Mouse (Mus musculus) spleen, postnatal 36 days (tissue): ENCODE results near the gene Npcd.

ENCODE experiments used
- DNase-seq, 2 experiments: peaks; one replicate each; pipeline ENCODE4 v3.0.0; 2022; ENCODE audit warnings: low spot score in 2 of 2, mixed read lengths in 1 of 2

Npcd gene

DNA sequence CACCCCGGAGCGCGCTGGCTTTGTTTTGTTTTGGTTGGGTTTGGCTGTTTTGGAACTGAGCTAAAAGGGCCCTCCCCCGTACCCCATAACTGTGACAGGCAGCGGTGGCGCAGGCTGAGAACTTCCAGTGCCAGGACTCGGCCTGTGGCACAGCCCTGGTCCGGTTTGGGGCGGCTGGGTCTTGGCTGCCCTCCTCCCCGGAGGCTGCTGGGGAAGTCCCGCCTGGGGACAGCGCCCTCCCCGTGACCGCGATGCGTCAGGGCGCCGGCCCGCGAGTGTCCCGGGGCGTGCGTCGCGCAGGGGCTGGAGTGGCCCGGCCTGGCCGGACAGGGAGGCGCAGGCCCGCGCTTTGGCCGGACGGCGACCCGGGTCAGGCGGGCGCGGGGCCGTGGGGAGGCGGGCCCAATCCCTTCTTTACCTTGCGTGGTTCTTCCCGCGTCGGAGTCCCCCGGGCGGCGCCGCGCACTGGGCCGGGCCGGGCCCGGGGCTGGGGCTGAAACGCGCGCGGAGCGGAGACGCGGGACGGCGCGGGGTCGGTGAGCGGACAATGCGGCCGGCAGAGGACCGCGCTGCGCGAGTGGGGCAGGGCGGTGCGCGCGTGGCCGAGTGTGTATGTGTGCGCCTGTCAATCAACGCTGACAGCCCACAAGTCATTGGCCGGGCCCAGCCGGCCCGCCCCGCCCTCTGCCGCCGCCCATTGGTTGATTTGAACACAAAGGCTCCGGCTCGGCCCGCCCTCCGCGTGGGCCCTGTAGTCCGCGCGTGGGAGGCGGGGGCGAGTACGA, 91.9 kb downstream of the Npcd start, which contains the start of gene Sun2:
Sun2 (minus strand) TSS at position 616 of the 785 bp plus-strand sequence.
- DNase-seq: peak; percentile 91 to 92

DNA sequence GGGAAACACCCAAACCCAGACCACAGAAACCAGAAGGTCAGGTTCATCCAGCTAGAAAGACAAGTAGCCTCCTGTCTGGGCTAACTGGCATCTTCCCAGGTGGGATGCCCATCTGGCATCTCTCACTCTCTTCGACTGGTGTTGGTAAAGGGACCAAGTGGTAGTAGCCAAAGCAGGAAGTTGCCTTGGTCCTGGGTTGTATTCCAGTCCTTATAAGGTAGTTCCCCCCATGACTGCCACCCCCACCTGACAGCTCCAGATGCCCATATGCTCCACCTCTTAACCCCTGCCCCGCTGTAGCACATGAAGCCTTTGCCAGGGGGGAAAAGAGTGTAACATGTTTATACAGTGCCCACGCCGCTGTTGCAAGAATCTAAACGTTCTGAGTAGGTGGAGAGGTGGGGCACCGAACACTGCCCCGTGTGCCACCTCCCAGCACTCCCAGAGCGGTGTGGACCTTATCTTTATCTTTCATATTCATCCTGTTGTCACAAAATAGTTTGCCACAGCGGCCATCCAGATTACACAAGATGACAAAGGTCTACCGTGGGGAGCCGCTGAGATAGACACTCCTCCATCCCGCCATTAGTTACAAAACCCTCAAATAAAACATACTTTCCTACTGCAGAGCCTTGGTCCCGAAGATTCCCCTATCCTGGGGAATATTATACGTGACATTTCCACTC, 92.7 kb downstream of the Npcd start:
- DNase-seq: peak; percentile 67 to 70

DNA sequence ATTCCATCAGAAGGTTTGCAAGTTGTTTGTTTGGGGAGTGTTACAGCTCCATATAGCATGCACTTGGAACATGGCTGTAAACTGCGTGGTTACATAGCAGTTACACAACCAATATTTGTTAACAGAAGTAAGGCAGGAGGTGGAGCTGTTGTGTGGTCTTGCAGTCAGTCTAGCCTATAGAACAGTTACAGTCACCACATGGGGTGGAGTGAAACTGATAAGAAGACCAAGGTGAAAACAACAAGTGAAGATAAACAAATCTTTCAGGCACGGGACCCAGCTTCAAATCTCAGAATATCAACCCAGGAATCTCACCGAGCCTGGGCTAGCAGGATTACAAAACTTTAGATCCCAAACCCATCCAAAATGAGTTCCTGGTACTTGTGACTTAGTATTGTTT, 93.3 kb downstream of the Npcd start:
- no peak for DNase-seq
